Mouse (Mus musculus): ENCODE measurements around the gene Slc39a11.

The Slc39a11 gene

GRCm38 (mm10) chr11:113400868-113401267 is 249.0 kb downstream of the Slc39a11 start:
- no peak for DNase-seq (ENCODE audit: low read depth)

- no peak for DNase-seq (ENCODE audit: low read depth)
Observed at GRCm38 (mm10) chr11:113399601-113400000, 250.3 kb downstream of the Slc39a11 start.

GRCm38 (mm10) chr11:113397394-113397793 is 252.5 kb downstream of the Slc39a11 start:
- no peak for DNase-seq (ENCODE audit: low read depth)

- DNase-seq (ENCODE audit: low read depth) = no peak
Observed at GRCm38 (mm10) chr11:113393366-113394150, 256.3 kb downstream of the Slc39a11 start.

- no peak for DNase-seq (ENCODE audit: low read depth)
Observed at GRCm38 (mm10) chr11:113391664-113392063, 258.2 kb downstream of the Slc39a11 start.

GRCm38 (mm10) chr11:113389637-113390036 is 260.2 kb downstream of the Slc39a11 start:
- DNase-seq (ENCODE audit: low read depth) = no peak

GRCm38 (mm10) chr11:113382674-113383571 is 267.0 kb downstream of the Slc39a11 start:
- no peak for DNase-seq (ENCODE audit: low read depth)

GRCm38 (mm10) chr11:113381550-113381949 is 268.3 kb downstream of the Slc39a11 start:
- no peak for DNase-seq (ENCODE audit: low read depth)

GRCm38 (mm10) chr11:113378867-113379266 is 271.0 kb downstream of the Slc39a11 start:
- no peak for DNase-seq (ENCODE audit: low read depth)

GRCm38 (mm10) chr11:113376066-113376465 is 273.8 kb downstream of the Slc39a11 start:
- DNase-seq (ENCODE audit: low read depth) = no peak

- DNase-seq (ENCODE audit: low read depth) = no peak
Observed at GRCm38 (mm10) chr11:113373926-113374325, 276.0 kb downstream of the Slc39a11 start.

- DNase-seq (ENCODE audit: low read depth) = no peak
Observed at GRCm38 (mm10) chr11:113373331-113373730, 276.5 kb downstream of the Slc39a11 start.

- no peak for DNase-seq (ENCODE audit: low read depth)
Observed at GRCm38 (mm10) chr11:113368046-113368445, 281.8 kb downstream of the Slc39a11 start.

GRCm38 (mm10) chr11:113366257-113367030 is 283.4 kb downstream of the Slc39a11 start:
- DNase-seq (ENCODE audit: low read depth) = no peak

GRCm38 (mm10) chr11:113363739-113364138 is 286.1 kb downstream of the Slc39a11 start:
- no peak for DNase-seq (ENCODE audit: low read depth)

GRCm38 (mm10) chr11:113362617-113363016 is 287.3 kb downstream of the Slc39a11 start:
- DNase-seq (ENCODE audit: low read depth) = no peak

GRCm38 (mm10) chr11:113360049-113360835 is 289.6 kb downstream of the Slc39a11 start:
- no peak for DNase-seq (ENCODE audit: low read depth)

GRCm38 (mm10) chr11:113355932-113356331 is 293.9 kb downstream of the Slc39a11 start:
- no peak for DNase-seq (ENCODE audit: low read depth)

GRCm38 (mm10) chr11:113352085-113352815 is 297.6 kb downstream of the Slc39a11 start:
- no peak for DNase-seq (ENCODE audit: low read depth)

GRCm38 (mm10) chr11:113350583-113350982 is 299.3 kb downstream of the Slc39a11 start:
- DNase-seq (ENCODE audit: low read depth) = no peak
